Mouse (Mus musculus): Measurements from ENCODE around the gene Atp5c1. TPM values are rescaled to one million over a fixed set of nuclear protein-coding genes. Genes with fewer than 3 reads are reported as not detected.
A peak's percentile ranks its signal among the peaks of the same experiment; 100 is the strongest.

Atp5c1 gene
- polyA plus RNA-seq, 1 experiment from 2014 or later, result 529 TPM

DNA sequence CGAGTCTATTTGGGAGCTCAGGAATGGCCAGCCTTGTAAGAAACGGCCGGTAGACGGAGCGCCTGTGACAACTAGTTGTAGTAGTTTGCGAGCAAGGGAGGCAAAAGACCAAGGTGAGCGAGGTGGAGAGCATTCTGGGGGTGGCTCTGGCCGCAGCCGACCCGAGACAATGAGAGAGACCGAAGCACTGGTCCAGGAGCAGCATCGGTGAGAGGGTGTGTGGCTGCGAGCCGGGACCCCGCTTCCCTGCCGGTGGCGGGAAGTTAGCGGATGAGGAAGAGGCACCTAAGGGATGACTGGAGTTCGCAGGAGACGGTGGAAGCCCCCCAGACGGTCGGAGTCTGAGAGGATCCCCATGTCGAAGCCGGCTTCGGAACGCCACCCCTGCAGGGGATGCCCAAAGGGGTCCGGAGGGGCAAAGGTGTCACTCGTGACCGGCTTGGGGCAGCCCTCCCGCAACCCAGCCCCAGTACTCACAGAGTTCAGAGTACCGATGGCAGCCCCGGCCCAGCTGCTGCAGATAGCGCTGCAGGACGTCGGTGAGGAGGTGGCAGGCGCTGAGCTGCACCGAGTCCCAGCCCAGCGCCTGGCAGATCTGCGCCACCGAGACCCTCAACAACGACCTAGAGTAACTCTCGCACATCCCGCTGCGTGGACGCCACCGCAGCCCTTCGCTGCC, 32.4 kb downstream of the Atp5c1 start:
- Histone ChIP-seq H3K4me1 (replicated peaks) (peaks cover 19% of the 10 kb centered on the region), H3K4me2 (peak overlapping the region; percentile 90), H3K27me3 (no peaks in the 10 kb centered on the region), H3K36me3 (no peaks in the 10 kb centered on the region), H3K4me3 (peak overlapping the region; percentile 98), H3K27ac (peak overlapping the region; percentile 79), H3K9me3 (no peaks in the 10 kb centered on the region), H3K9ac (peak overlapping the region; percentile 85)
- peak; percentile 86 for ATAC-seq (ENCODE audit: low FRiP score)
- WGBS, result under 1% methylated on average over 47 of the region's 47 CpGs

DNA sequence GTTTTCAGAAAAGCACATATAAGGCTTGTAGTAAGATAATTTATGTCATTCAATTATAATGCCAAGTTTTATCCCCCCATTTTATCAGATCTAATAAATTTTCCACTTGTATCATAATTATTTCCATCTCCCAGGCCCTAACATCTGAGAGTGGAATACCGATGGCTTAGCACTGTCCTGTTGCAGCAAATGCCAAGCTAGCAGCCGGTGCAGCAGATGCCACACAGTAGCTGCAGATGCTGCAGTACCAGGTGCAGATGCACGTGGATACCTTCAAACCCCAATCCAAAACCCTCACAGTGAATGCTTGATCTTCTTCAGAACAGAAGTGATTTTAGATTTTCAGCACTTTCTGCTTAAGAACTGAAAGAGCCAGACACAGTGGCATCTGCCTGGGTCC, 45.3 kb downstream of the Atp5c1 start:
- Histone ChIP-seq H3K9me3 (no peaks in the 10 kb centered on the region), H3K4me3 (no peak overlapping the region)
- 84% methylated on average over 3 of the region's 3 CpGs for WGBS

DNA sequence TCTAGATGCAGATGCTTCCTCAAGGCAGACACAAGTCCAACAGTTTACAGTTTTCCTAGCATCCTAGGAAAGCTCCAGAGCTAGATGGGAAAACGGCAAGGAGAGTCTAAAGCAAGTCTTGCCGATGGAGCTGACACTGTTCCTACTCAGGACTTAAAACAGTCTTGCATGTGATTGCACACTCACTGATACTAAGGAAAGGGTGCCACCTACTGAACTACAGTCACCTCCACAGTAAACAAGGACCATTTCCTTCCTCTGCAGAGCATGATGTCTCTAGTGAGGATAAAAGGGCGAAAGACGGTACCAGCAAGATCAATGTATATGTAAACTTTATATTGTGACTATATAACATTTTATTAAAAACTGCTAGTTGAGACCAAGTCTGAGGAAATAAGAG, 46.6 kb downstream of the Atp5c1 start:
- no peak for ATAC-seq (ENCODE audit: low FRiP score)
- Histone ChIP-seq H3K4me3 (no peak overlapping the region), H3K9ac (no peak overlapping the region), H3K27ac (no peak overlapping the region), H3K27me3 (no peaks in the 10 kb centered on the region), H3K36me3 (no peaks in the 10 kb centered on the region), H3K4me2 (no peak overlapping the region), H3K4me1 (replicated peaks) (no peaks in the 10 kb centered on the region), H3K9me3 (no peaks in the 10 kb centered on the region)
- WGBS, result 77% methylated on average over 4 of the region's 4 CpGs

More for the DNA sequence above, 45.3 kb downstream of the Atp5c1 start:
- no peak for ATAC-seq (ENCODE audit: low FRiP score)
- no peaks in the 10 kb centered on the region for H3K27me3 ChIP-seq
- no peaks in the 10 kb centered on the region for H3K4me1 ChIP-seq (replicated peaks)
- peaks cover 11% of the 10 kb centered on the region for H3K36me3 ChIP-seq
- no peak overlapping the region for H3K9ac ChIP-seq
- no peak overlapping the region for H3K4me2 ChIP-seq
- no peak overlapping the region for H3K27ac ChIP-seq

DNA sequence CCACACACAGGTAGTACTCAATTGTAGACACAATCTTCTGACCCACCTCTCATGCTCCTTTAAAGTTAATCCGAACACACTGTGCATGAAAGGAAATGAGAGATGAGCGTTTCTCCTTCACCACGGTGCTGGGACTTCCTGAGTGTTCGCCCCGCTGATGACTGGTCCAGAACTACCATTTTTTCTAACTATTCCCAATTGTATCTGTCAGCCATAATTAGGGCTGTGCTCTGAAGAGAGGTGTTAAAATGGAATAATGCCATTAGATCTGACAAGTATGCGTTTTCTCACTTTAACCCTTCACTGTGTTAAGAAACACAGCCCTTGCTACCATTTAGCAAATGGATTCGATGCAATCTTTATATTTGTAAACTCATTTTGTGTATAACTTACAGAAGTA, 50.6 kb downstream of the Atp5c1 start:
- Histone ChIP-seq H3K36me3 (no peaks in the 10 kb centered on the region), H3K9ac (no peak overlapping the region), H3K27ac (no peak overlapping the region), H3K4me2 (no peak overlapping the region), H3K4me3 (no peak overlapping the region), H3K9me3 (no peaks in the 10 kb centered on the region), H3K27me3 (no peaks in the 10 kb centered on the region), H3K4me1 (replicated peaks) (no peaks in the 10 kb centered on the region)
- WGBS, result 73% methylated on average over 7 of the region's 7 CpGs
- ATAC-seq (ENCODE audit: low FRiP score), result no peak

DNA sequence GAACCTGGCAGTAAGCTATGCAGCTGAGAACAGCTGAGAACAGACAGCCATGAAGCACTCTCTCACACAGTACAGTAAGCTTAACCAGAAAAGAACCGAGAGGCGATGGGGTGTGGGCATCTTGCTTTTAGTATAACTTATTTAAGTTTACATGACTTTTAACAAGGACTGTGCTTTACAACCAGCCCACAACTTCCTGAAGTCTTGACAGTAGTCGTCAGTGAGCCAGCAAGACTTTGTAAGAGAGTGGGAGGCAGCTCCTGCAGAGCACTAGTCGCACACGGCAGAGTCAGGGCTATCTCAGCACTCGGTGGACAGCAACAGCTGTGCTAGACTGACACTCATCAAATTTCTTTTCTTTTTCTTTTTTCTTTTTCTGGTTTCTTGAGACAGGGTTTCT, 56.0 kb downstream of the Atp5c1 start:
- WGBS, result 90% methylated on average over 6 of the region's 6 CpGs
- no peaks in the 10 kb centered on the region for H3K4me1 ChIP-seq (replicated peaks)
- H3K27me3 ChIP-seq, result no peaks in the 10 kb centered on the region
- no peak for ATAC-seq (ENCODE audit: low FRiP score)
- H3K9me3 ChIP-seq, result no peaks in the 10 kb centered on the region
- H3K36me3 ChIP-seq, result no peaks in the 10 kb centered on the region
- no peak overlapping the region for H3K4me2 ChIP-seq
- H3K27ac ChIP-seq, result no peak overlapping the region
- H3K4me3 ChIP-seq, result no peak overlapping the region
- no peak overlapping the region for H3K9ac ChIP-seq

DNA sequence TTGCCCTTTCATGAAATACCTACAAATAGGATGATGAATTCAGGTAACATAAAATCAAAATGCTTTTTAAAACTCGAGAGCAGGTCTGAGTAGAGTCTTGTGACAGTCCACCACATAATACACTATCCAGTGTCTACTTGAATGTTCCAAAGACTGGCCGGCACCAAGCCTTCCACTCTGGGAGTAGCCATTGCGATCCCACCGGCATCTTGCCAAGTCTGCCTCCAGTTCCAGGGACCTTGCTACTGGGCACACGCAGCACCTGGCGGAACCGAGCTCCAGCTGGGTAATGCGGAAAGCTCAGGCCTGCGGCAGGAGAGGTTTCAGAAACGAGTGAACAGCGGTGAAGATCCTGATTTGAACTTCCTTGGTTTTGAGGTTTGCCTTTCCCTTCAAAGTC, 59.0 kb downstream of the Atp5c1 start:
- ATAC-seq (ENCODE audit: low FRiP score), result no peak
- Histone ChIP-seq H3K4me1 (replicated peaks) (no peaks in the 10 kb centered on the region), H3K9me3 (no peaks in the 10 kb centered on the region), H3K9ac (no peak overlapping the region), H3K27ac (no peak overlapping the region), H3K36me3 (no peaks in the 10 kb centered on the region), H3K4me2 (no peak overlapping the region), H3K27me3 (no peaks in the 10 kb centered on the region), H3K4me3 (no peak overlapping the region)
- 90% methylated on average over 11 of the region's 11 CpGs for WGBS

DNA sequence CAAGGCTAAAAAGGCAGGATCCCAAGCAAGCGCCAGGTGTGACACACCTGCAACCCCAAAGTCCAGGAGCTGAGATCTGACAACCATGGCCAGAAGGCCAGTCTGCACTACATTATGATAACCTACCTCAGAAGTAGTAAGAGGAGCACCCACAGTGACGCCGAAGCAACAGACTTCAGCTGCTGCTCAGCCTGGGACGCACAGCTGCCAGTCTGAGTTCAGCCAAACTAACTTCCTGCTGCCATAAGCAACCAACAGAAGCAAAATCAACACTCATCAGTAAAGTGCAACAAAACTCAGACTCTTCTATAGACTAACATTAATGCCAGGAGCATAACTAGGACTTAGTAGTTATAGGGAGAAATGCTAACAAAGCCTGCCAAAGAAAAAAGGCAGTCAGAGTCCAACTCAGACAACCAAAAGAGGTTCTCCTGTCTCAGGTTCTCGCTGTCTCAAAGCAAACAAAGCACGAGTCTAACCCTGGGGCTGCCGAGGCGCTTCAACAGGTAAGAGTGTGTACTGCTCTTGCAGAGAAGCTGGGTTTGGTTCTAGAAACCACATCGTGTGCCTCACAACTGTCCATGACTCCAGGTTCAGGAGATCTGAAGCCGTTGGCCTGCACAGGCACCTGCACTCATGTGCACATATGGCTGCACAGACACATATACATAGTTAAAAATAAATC, 65.2 kb downstream of the Atp5c1 start:
- H3K27me3 ChIP-seq, result no peaks in the 10 kb centered on the region

DNA sequence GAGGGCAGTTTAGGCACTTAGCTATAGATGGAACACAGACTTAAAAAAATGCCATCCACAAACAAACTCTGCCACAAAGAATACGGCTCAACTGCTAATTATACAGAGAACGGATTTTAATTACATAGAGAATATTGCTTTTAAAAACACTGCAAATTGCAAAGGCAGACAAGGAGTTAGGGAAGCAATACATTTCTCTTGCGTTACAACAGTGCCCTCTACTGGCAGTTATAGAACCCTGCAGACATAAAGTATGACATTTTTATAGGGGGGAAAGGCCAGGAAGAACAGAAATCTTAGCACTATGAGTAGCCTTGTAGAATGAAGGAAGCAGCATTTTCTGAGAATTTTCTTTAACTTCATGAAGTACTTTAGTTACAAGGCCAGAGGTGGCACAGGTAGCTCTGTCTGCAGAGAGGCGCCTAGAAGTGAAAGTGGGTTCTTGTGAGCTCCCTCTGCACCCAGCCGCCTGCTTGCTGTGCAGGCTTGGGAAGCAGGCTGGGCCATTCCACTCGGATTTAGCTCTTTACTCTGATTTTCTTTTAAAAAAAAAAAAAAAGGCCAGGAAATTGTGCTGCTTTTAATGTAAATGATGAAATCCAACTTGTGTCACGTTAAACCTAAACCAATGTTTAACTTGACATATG, 69.9 kb downstream of the Atp5c1 start:
- H3K27ac ChIP-seq, result no peak overlapping the region
- no peak overlapping the region for H3K4me3 ChIP-seq
- H3K9me3 ChIP-seq, result no peaks in the 10 kb centered on the region
- WGBS, result 37% methylated on average over 7 of the region's 7 CpGs
- no peaks in the 10 kb centered on the region for H3K27me3 ChIP-seq
- no peaks in the 10 kb centered on the region for H3K36me3 ChIP-seq
- peaks cover 3% of the 10 kb centered on the region; the same call in 1 of the 2 replicates for H3K4me1 ChIP-seq (replicated peaks)
- no peak for ATAC-seq (ENCODE audit: low FRiP score)
- no peak overlapping the region for H3K4me2 ChIP-seq
- H3K9ac ChIP-seq, result no peak overlapping the region

More for the DNA sequence above, 65.2 kb downstream of the Atp5c1 start:
- H3K4me3 ChIP-seq, result no peak overlapping the region
- WGBS, result 89% methylated on average over 10 of the region's 10 CpGs
- H3K4me1 ChIP-seq (replicated peaks), result no peaks in the 10 kb centered on the region
- H3K36me3 ChIP-seq, result no peaks in the 10 kb centered on the region
- H3K4me2 ChIP-seq, result no peak overlapping the region
- no peak overlapping the region for H3K27ac ChIP-seq
- no peak for ATAC-seq (ENCODE audit: low FRiP score)
- no peak overlapping the region for H3K9ac ChIP-seq
- H3K9me3 ChIP-seq, result no peaks in the 10 kb centered on the region

DNA sequence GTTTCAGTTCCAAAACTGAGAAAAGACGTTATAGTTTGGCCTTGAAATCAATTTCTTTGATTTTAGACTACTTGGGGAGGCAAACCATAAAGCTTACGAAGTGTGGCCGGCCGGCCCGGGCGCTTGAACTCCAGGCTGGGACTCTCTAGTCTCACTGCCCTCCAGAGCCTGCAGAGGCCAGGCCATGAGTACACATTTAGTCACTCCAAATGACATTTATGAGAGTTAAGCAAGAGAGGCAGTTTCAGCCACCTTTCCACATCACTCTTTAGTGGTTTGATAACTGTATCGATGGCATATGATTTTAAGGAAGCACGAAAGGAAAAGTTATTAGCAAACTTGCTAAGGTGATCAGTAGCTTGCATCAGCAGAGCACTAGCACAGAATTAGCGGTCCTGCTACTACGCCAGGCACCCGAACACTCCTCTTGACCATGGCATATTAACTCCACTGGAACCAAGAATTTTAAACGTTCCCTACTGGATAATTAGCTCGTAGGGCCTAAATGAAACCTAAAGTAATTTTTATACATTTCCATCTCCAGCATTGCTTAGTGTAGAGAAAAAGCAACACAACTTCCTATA, 70.5 kb downstream of the Atp5c1 start:
- WGBS, result 79% methylated on average over 13 of the region's 13 CpGs
- Histone ChIP-seq H3K36me3 (no peaks in the 10 kb centered on the region), H3K9me3 (no peaks in the 10 kb centered on the region), H3K9ac (no peak overlapping the region), H3K4me3 (no peak overlapping the region), H3K4me1 (replicated peaks) (peaks cover 3% of the 10 kb centered on the region; the same call in 1 of the 2 replicates), H3K4me2 (no peak overlapping the region), H3K27ac (no peak overlapping the region), H3K27me3 (no peaks in the 10 kb centered on the region)
- ATAC-seq (ENCODE audit: low FRiP score), result no peak; the same call in 1 of the 2 replicates

DNA sequence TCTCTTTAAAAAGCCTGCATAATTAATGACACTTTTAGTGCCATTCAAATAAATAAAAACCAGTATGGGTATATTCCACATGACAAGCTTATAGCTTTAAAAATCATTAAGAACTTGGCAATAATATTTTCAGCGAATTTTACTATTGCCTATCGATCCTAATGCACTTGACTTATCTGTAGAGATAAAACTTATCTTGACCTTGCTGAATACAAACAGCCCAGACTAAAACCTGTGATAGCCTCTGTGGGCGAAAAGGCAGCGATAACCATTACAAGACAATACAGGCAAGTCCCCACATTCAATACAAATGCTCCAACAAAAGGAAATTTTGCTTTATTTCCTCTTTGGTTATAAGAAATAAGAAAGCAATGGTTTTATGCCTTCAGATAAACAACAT, 71.7 kb downstream of the Atp5c1 start:
- no peak overlapping the region for H3K9ac ChIP-seq
- ATAC-seq (ENCODE audit: low FRiP score), result no peak
- no peak overlapping the region for H3K4me3 ChIP-seq
- H3K27ac ChIP-seq, result no peak overlapping the region
- no peaks in the 10 kb centered on the region for H3K27me3 ChIP-seq
- no peaks in the 10 kb centered on the region for H3K36me3 ChIP-seq
- 84% methylated on average over 4 of the region's 4 CpGs for WGBS
- H3K4me1 ChIP-seq (replicated peaks), result peaks cover 3% of the 10 kb centered on the region; the same call in 1 of the 2 replicates
- H3K4me2 ChIP-seq, result no peak overlapping the region
- H3K9me3 ChIP-seq, result no peaks in the 10 kb centered on the region
